Mouse (Mus musculus): ENCODE data around the gene Olfr1099. TPM values are rescaled to one million over a fixed set of nuclear protein-coding genes. Genes with fewer than 3 reads are reported as not detected.

The Olfr1099 gene
- polyA plus RNA-seq (2012; ENCODE audit: insufficient read depth, low replicate concordance) = not detected in 2 replicates

GRCm38 (mm10) chr2:86960593-86960992 lies at the start of gene Olfr1099:
Gene Olfr1099, minus strand, starts transcription at chr2:86960693.
- Histone ChIP-seq H3K36me3 (replicated peaks; ENCODE audit: low read length) (no peaks in the 10 kb centered on the region), H3K4me3 (replicated peaks) (no peak within 1 kb of the TSS), H3K4me1 (no peaks in the 10 kb centered on the region), H3K27me3 (replicated peaks) (no peaks in the 10 kb centered on the region), H3K9me3 (no peaks in the 10 kb centered on the region)
- no peak for TF ChIP-seq GATA1 (IDR thresholded peaks at IDR 0.05; ENCODE audit: borderline replicate concordance, low read length)
- no peak for TF ChIP-seq FLI1 (IDR thresholded peaks at IDR 0.05; ENCODE audit: low read length)

GRCm38 (mm10) chr2:86998098-86998497 lies 37.6 kb upstream of the Olfr1099 start, which contains the start of gene Olfr1102:
Gene Olfr1102, plus strand, starts transcription at chr2:86998398.
- H3K36me3 ChIP-seq (replicated peaks; ENCODE audit: low read length) = no peaks in the 10 kb centered on the region
- TF ChIP-seq GATA1 (IDR thresholded peaks at IDR 0.05; ENCODE audit: borderline replicate concordance, low read length) (no peak), FLI1 (IDR thresholded peaks at IDR 0.05; ENCODE audit: low read length) (no peak)
- no peaks in the 10 kb centered on the region for H3K4me1 ChIP-seq
- no peaks in the 10 kb centered on the region for H3K9me3 ChIP-seq
- H3K4me3 ChIP-seq (replicated peaks) = no peak within 1 kb of the TSS
- H3K27me3 ChIP-seq (replicated peaks) = no peaks in the 10 kb centered on the region

- no peak for TF ChIP-seq GATA1 (IDR thresholded peaks at IDR 0.05; ENCODE audit: borderline replicate concordance, low read length)
- no peak for TF ChIP-seq FLI1 (IDR thresholded peaks at IDR 0.05; ENCODE audit: low read length)
- no peaks in the 10 kb centered on the region for H3K36me3 ChIP-seq (replicated peaks; ENCODE audit: low read length)
- H3K4me1 ChIP-seq = no peaks in the 10 kb centered on the region
- H3K4me3 ChIP-seq (replicated peaks) = no peak within 1 kb of the TSS
- 0 out of 2 replicates have a peak, but pooled peaks cover 3% of the 10 kb centered on the region for H3K9me3 ChIP-seq
- no peaks in the 10 kb centered on the region for H3K27me3 ChIP-seq (replicated peaks)
These were observed 30.6 kb upstream of the Olfr1099 start, which contains the start of gene Olfr1101 for GRCm38 (mm10) chr2:86991121-86991520. Gene Olfr1101, minus strand, starts transcription at chr2:86991221.

GRCm38 (mm10) chr2:86979854-86980253 lies 19.4 kb upstream of the Olfr1099 start, which contains the start of gene Olfr1100:
Gene Olfr1100, minus strand, starts transcription at chr2:86979954.
- no peak within 1 kb of the TSS for H3K4me3 ChIP-seq (replicated peaks)
- no peaks in the 10 kb centered on the region; the same call in 1 of the 2 replicates for H3K9me3 ChIP-seq
- no peaks in the 10 kb centered on the region for H3K36me3 ChIP-seq (replicated peaks; ENCODE audit: low read length)
- H3K4me1 ChIP-seq = no peaks in the 10 kb centered on the region
- no peak for TF ChIP-seq GATA1 (IDR thresholded peaks at IDR 0.05; ENCODE audit: borderline replicate concordance, low read length)
- TF ChIP-seq FLI1 (IDR thresholded peaks at IDR 0.05; ENCODE audit: low read length) = no peak
- H3K27me3 ChIP-seq (replicated peaks) = no peaks in the 10 kb centered on the region

- no peaks in the 10 kb centered on the region for H3K4me1 ChIP-seq
- no peak for TF ChIP-seq GATA1 (IDR thresholded peaks at IDR 0.05; ENCODE audit: borderline replicate concordance, low read length)
- H3K27me3 ChIP-seq (replicated peaks) = no peaks in the 10 kb centered on the region
These were observed 33.9 kb downstream of the Olfr1099 start for GRCm38 (mm10) chr2:86926557-86926956.

GRCm38 (mm10) chr2:86924445-86924844 lies 36.0 kb downstream of the Olfr1099 start, which contains the start of gene Olfr1098:
Gene Olfr1098, minus strand, starts transcription at chr2:86924545.
- Histone ChIP-seq H3K27me3 (replicated peaks) (no peaks in the 10 kb centered on the region), H3K4me1 (no peaks in the 10 kb centered on the region), H3K36me3 (replicated peaks; ENCODE audit: low read length) (no peaks in the 10 kb centered on the region), H3K9me3 (no peaks in the 10 kb centered on the region), H3K4me3 (replicated peaks) (no peak within 1 kb of the TSS)
- TF ChIP-seq GATA1 (IDR thresholded peaks at IDR 0.05; ENCODE audit: borderline replicate concordance, low read length) = no peak
- no peak for TF ChIP-seq FLI1 (IDR thresholded peaks at IDR 0.05; ENCODE audit: low read length)

More at GRCm38 (mm10) chr2:86926557-86926956, 33.9 kb downstream of the Olfr1099 start:
- no peaks in the 10 kb centered on the region for H3K36me3 ChIP-seq (replicated peaks; ENCODE audit: low read length)
- H3K9me3 ChIP-seq = no peaks in the 10 kb centered on the region
- H3K4me3 ChIP-seq (replicated peaks) = no peak overlapping the region

GRCm38 (mm10) chr2:86905647-86906046 lies 54.8 kb downstream of the Olfr1099 start:
- H3K9me3 ChIP-seq = no peaks in the 10 kb centered on the region
- no peak overlapping the region for H3K4me3 ChIP-seq (replicated peaks)
- TF ChIP-seq FLI1 (IDR thresholded peaks at IDR 0.05; ENCODE audit: low read length) = no peak
- no peak for TF ChIP-seq GATA1 (IDR thresholded peaks at IDR 0.05; ENCODE audit: borderline replicate concordance, low read length)

More at GRCm38 (mm10) chr2:86905647-86906046, 54.8 kb downstream of the Olfr1099 start:
- Histone ChIP-seq H3K27me3 (replicated peaks) (no peaks in the 10 kb centered on the region), H3K36me3 (replicated peaks; ENCODE audit: low read length) (no peaks in the 10 kb centered on the region), H3K4me1 (no peaks in the 10 kb centered on the region)

Other genes with a start within 250 kb of the Olfr1099 start
- gene Olfr1089, start 227.0 kb downstream of the Olfr1099 start, polyA plus RNA-seq (2012; ENCODE audit: insufficient read depth, low replicate concordance) = not detected in 2 replicates
- not detected in 2 replicates for gene Olfr1090, start 201.7 kb downstream of the Olfr1099 start, polyA plus RNA-seq (2012; ENCODE audit: insufficient read depth, low replicate concordance)
- gene Olfr1093, start 178.2 kb downstream of the Olfr1099 start, polyA plus RNA-seq (2012; ENCODE audit: insufficient read depth, low replicate concordance) = 0.12 TPM in 1 of 2 replicates, not detected in the other
- gene Olfr141, start 150.7 kb downstream of the Olfr1099 start, polyA plus RNA-seq (2012; ENCODE audit: insufficient read depth, low replicate concordance) = not detected in 2 replicates
- gene Olfr1094, start 136.0 kb downstream of the Olfr1099 start, polyA plus RNA-seq (2012; ENCODE audit: insufficient read depth, low replicate concordance) = not detected in 2 replicates
- 4.0 TPM in 1 of 2 replicates, not detected in the other for gene Olfr1095, start 109.0 kb downstream of the Olfr1099 start, polyA plus RNA-seq (2012; ENCODE audit: insufficient read depth, low replicate concordance)
- gene Gm13723, start 85.9 kb downstream of the Olfr1099 start, polyA plus RNA-seq (2012; ENCODE audit: insufficient read depth, low replicate concordance) = not detected in 2 replicates
- gene Olfr1097, start 68.5 kb downstream of the Olfr1099 start, polyA plus RNA-seq (2012; ENCODE audit: insufficient read depth, low replicate concordance) = not detected in 2 replicates
- gene Olfr1098, start 36.1 kb downstream of the Olfr1099 start, polyA plus RNA-seq (2012; ENCODE audit: insufficient read depth, low replicate concordance) = not detected in 2 replicates
- gene Olfr1100, start 19.3 kb upstream of the Olfr1099 start, polyA plus RNA-seq (2012; ENCODE audit: insufficient read depth, low replicate concordance) = not detected in 2 replicates
- gene Olfr1101, start 30.5 kb upstream of the Olfr1099 start, polyA plus RNA-seq (2012; ENCODE audit: insufficient read depth, low replicate concordance) = not detected in 2 replicates
- not detected in 2 replicates for gene Olfr1102, start 37.7 kb upstream of the Olfr1099 start, polyA plus RNA-seq (2012; ENCODE audit: insufficient read depth, low replicate concordance)
- not detected in 2 replicates for gene Olfr1104, start 66.4 kb upstream of the Olfr1099 start, polyA plus RNA-seq (2012; ENCODE audit: insufficient read depth, low replicate concordance)
- 0.02 TPM in 1 of 2 replicates, not detected in the other for gene Olfr1105, start 75.8 kb upstream of the Olfr1099 start, polyA plus RNA-seq (2012; ENCODE audit: insufficient read depth, low replicate concordance)
- gene Olfr1106, start 91.6 kb upstream of the Olfr1099 start, polyA plus RNA-seq (2012; ENCODE audit: insufficient read depth, low replicate concordance) = not detected in 2 replicates
- gene Olfr1107, start 115.1 kb upstream of the Olfr1099 start, polyA plus RNA-seq (2012; ENCODE audit: insufficient read depth, low replicate concordance) = not detected in 2 replicates
- gene Olfr1109, start 135.3 kb upstream of the Olfr1099 start, polyA plus RNA-seq (2012; ENCODE audit: insufficient read depth, low replicate concordance) = not detected in 2 replicates
- gene Olfr259, start 153.9 kb upstream of the Olfr1099 start, polyA plus RNA-seq (2012; ENCODE audit: insufficient read depth, low replicate concordance) = not detected in 2 replicates
- not detected in 2 replicates for gene Olfr1110, start 179.6 kb upstream of the Olfr1099 start, polyA plus RNA-seq (2012; ENCODE audit: insufficient read depth, low replicate concordance)
- gene Olfr1111, start 191.9 kb upstream of the Olfr1099 start, polyA plus RNA-seq (2012; ENCODE audit: insufficient read depth, low replicate concordance) = not detected in 2 replicates
- gene Olfr1112, start 227.1 kb upstream of the Olfr1099 start, polyA plus RNA-seq (2012; ENCODE audit: insufficient read depth, low replicate concordance) = not detected in 2 replicates
- gene Olfr1113, start 248.3 kb upstream of the Olfr1099 start, polyA plus RNA-seq (2012; ENCODE audit: insufficient read depth, low replicate concordance) = not detected in 2 replicates